Mouse (Mus musculus): ENCODE measurements at regions not wholly inside any gene's neighbourhood (a gene's known extent, or its start where the extent isn't known, plus 50 kb on each side); places are given as distances from the start of the nearest gene placed in this dataset.

- H3ac ChIP-seq (ENCODE audit: control insufficient read depth, insufficient read length), result no peak overlapping the region
- H3K79me2 ChIP-seq (ENCODE audit: control insufficient read depth, insufficient read depth), result no peaks in the 10 kb centered on the region
- H3K36me3 ChIP-seq (ENCODE audit: control insufficient read depth, insufficient read depth), result no peaks in the 10 kb centered on the region
- no peak overlapping the region for H3K4me3 ChIP-seq
- H3K4me2 ChIP-seq (ENCODE audit: low read depth), result no peak overlapping the region
- TF ChIP-seq TCF3 (IDR thresholded peaks at IDR 0.05; ENCODE audit: insufficient read length, low read depth), result no peak
- TF ChIP-seq MYOD1 (IDR thresholded peaks at IDR 0.05; ENCODE audit: control insufficient read depth in 1 of 3, insufficient read length in 2 of 3, low read depth in 2 of 3), result no peak
- no peak for TF ChIP-seq SRF (IDR thresholded peaks at IDR 0.05; ENCODE audit: control insufficient read depth, insufficient read length, low read depth)
- TF ChIP-seq POLR2A (IDR thresholded peaks at IDR 0.05; ENCODE audit: insufficient read length, low read depth), result no peak
- no peak for TF ChIP-seq CEBPB (IDR thresholded peaks at IDR 0.05; ENCODE audit: insufficient read depth, poor library complexity, severe bottlenecking)
- TF ChIP-seq USF1 (IDR thresholded peaks at IDR 0.05; ENCODE audit: low read depth), result no peak
- no peak for TF ChIP-seq REST (IDR thresholded peaks at IDR 0.05; ENCODE audit: insufficient read depth, insufficient read length)
- TF ChIP-seq MAX (IDR thresholded peaks at IDR 0.05; ENCODE audit: low read depth), result no peak
- TF ChIP-seq MYOG (IDR thresholded peaks at IDR 0.05; ENCODE audit: control insufficient read depth in 1 of 3, insufficient read depth in 1 of 3, insufficient read length in 2 of 3, low read depth in 2 of 3), result no peak
- TF ChIP-seq POLR2AphosphoS2 (IDR thresholded peaks at IDR 0.05; ENCODE audit: insufficient read length, low read depth), result no peak
- no peak for TF ChIP-seq E2F4 (IDR thresholded peaks at IDR 0.05; ENCODE audit: insufficient read depth)
- no peak for TF ChIP-seq TCF12 (IDR thresholded peaks at IDR 0.05; ENCODE audit: insufficient read depth, poor library complexity, severe bottlenecking)
- H3K27me3 ChIP-seq (ENCODE audit: control insufficient read depth, insufficient read depth, insufficient read length), result no peaks in the 10 kb centered on the region
These were observed 183.5 kb downstream of the Lrrn1 start for GRCm38 (mm10) chr6:107713051-107713450.

GRCm38 (mm10) chr6:107717194-107717593 lies 187.6 kb downstream of the Lrrn1 start:
- Histone ChIP-seq H3K36me3 (ENCODE audit: control insufficient read depth, insufficient read depth) (no peaks in the 10 kb centered on the region), H3K79me2 (ENCODE audit: control insufficient read depth, insufficient read depth) (no peaks in the 10 kb centered on the region), H3K4me3 (no peak overlapping the region), H3ac (ENCODE audit: control insufficient read depth, insufficient read length) (no peak overlapping the region), H3K4me2 (ENCODE audit: low read depth) (no peak overlapping the region), H3K27me3 (ENCODE audit: control insufficient read depth, insufficient read depth, insufficient read length) (no peaks in the 10 kb centered on the region)
- no peak for TF ChIP-seq POLR2AphosphoS2 (IDR thresholded peaks at IDR 0.05; ENCODE audit: insufficient read length, low read depth)
- TF ChIP-seq E2F4 (IDR thresholded peaks at IDR 0.05; ENCODE audit: insufficient read depth), result no peak
- no peak for TF ChIP-seq TCF12 (IDR thresholded peaks at IDR 0.05; ENCODE audit: insufficient read depth, poor library complexity, severe bottlenecking)

- TF ChIP-seq POLR2AphosphoS2 (IDR thresholded peaks at IDR 0.05; ENCODE audit: insufficient read length, low read depth) (no peak), TCF3 (IDR thresholded peaks at IDR 0.05; ENCODE audit: insufficient read length, low read depth) (no peak), TCF12 (IDR thresholded peaks at IDR 0.05; ENCODE audit: insufficient read depth, poor library complexity, severe bottlenecking) (no peak), SRF (IDR thresholded peaks at IDR 0.05; ENCODE audit: control insufficient read depth, insufficient read length, low read depth) (no peak), MYOG (IDR thresholded peaks at IDR 0.05; ENCODE audit: control insufficient read depth in 1 of 3, insufficient read depth in 1 of 3, insufficient read length in 2 of 3, low read depth in 2 of 3) (no peak), USF1 (IDR thresholded peaks at IDR 0.05; ENCODE audit: low read depth) (no peak), E2F4 (IDR thresholded peaks at IDR 0.05; ENCODE audit: insufficient read depth) (no peak), CEBPB (IDR thresholded peaks at IDR 0.05; ENCODE audit: insufficient read depth, poor library complexity, severe bottlenecking) (no peak), MAX (IDR thresholded peaks at IDR 0.05; ENCODE audit: low read depth) (no peak), REST (IDR thresholded peaks at IDR 0.05; ENCODE audit: insufficient read depth, insufficient read length) (no peak), MYOD1 (IDR thresholded peaks at IDR 0.05; ENCODE audit: control insufficient read depth in 1 of 3, insufficient read length in 2 of 3, low read depth in 2 of 3) (no peak), POLR2A (IDR thresholded peaks at IDR 0.05; ENCODE audit: insufficient read length, low read depth) (no peak)
These were observed 200.7 kb downstream of the Lrrn1 start for GRCm38 (mm10) chr6:107730294-107730693.

GRCm38 (mm10) chr6:107734773-107735172 lies 205.2 kb downstream of the Lrrn1 start:
- Histone ChIP-seq H3K4me3 (no peak overlapping the region), H3K27me3 (ENCODE audit: control insufficient read depth, insufficient read depth, insufficient read length) (no peaks in the 10 kb centered on the region), H3ac (ENCODE audit: control insufficient read depth, insufficient read length) (no peak overlapping the region), H3K4me2 (ENCODE audit: low read depth) (no peak overlapping the region), H3K36me3 (ENCODE audit: control insufficient read depth, insufficient read depth) (no peaks in the 10 kb centered on the region), H3K79me2 (ENCODE audit: control insufficient read depth, insufficient read depth) (no peaks in the 10 kb centered on the region)
- TF ChIP-seq MYOD1 (IDR thresholded peaks at IDR 0.05; ENCODE audit: control insufficient read depth in 1 of 3, insufficient read length in 2 of 3, low read depth in 2 of 3), result no peak
- no peak for TF ChIP-seq SRF (IDR thresholded peaks at IDR 0.05; ENCODE audit: control insufficient read depth, insufficient read length, low read depth)
- no peak for TF ChIP-seq USF1 (IDR thresholded peaks at IDR 0.05; ENCODE audit: low read depth)
- TF ChIP-seq MAX (IDR thresholded peaks at IDR 0.05; ENCODE audit: low read depth), result no peak
- no peak for TF ChIP-seq MYOG (IDR thresholded peaks at IDR 0.05; ENCODE audit: control insufficient read depth in 1 of 3, insufficient read depth in 1 of 3, insufficient read length in 2 of 3, low read depth in 2 of 3)
- no peak for TF ChIP-seq POLR2A (IDR thresholded peaks at IDR 0.05; ENCODE audit: insufficient read length, low read depth)
- no peak for TF ChIP-seq E2F4 (IDR thresholded peaks at IDR 0.05; ENCODE audit: insufficient read depth)
- TF ChIP-seq POLR2AphosphoS2 (IDR thresholded peaks at IDR 0.05; ENCODE audit: insufficient read length, low read depth), result no peak
- TF ChIP-seq CEBPB (IDR thresholded peaks at IDR 0.05; ENCODE audit: insufficient read depth, poor library complexity, severe bottlenecking), result no peak
- TF ChIP-seq TCF12 (IDR thresholded peaks at IDR 0.05; ENCODE audit: insufficient read depth, poor library complexity, severe bottlenecking), result no peak
- TF ChIP-seq REST (IDR thresholded peaks at IDR 0.05; ENCODE audit: insufficient read depth, insufficient read length), result no peak
- TF ChIP-seq TCF3 (IDR thresholded peaks at IDR 0.05; ENCODE audit: insufficient read length, low read depth), result no peak

More at GRCm38 (mm10) chr6:107730294-107730693, 200.7 kb downstream of the Lrrn1 start:
- H3K27me3 ChIP-seq (ENCODE audit: control insufficient read depth, insufficient read depth, insufficient read length), result no peaks in the 10 kb centered on the region
- H3K4me2 ChIP-seq (ENCODE audit: low read depth), result no peak overlapping the region
- H3ac ChIP-seq (ENCODE audit: control insufficient read depth, insufficient read length), result no peak overlapping the region
- H3K36me3 ChIP-seq (ENCODE audit: control insufficient read depth, insufficient read depth), result no peaks in the 10 kb centered on the region
- H3K4me3 ChIP-seq, result no peak overlapping the region
- no peaks in the 10 kb centered on the region for H3K79me2 ChIP-seq (ENCODE audit: control insufficient read depth, insufficient read depth)
